Mouse (Mus musculus) bone marrow macrophage, adult 2 months (primary cell): Measurements from ENCODE around the gene Aff1.

Experiments
- CTCF ChIP-seq: IDR thresholded peaks from 2 replicates; pipeline ENCODE4 v1.5.1; 2012; ENCODE audit warnings: low read depth, mild to moderate bottlenecking, low read length, moderate library complexity
- POLR2A ChIP-seq: IDR thresholded peaks from 2 replicates; pipeline ENCODE4 v1.6.1; 2012; ENCODE audit warnings: mild to moderate bottlenecking, low read depth, low read length, borderline replicate concordance

GRCm38 (mm10) chr5:103732581-103732980 lies 40.4 kb downstream of the Aff1 start:
- TF ChIP-seq POLR2A (no peak), CTCF (no peak)
